Mouse (Mus musculus) gastrocnemius, postnatal 14 days (tissue): ENCODE measurements around the gene Il17rd. TPM values are rescaled to one million over a fixed set of nuclear protein-coding genes. Genes with fewer than 3 reads are reported as not detected.

Experiments
- DNase-seq: peaks from one replicate; pipeline ENCODE4 v3.0.0; 2021; ENCODE audit warnings: mixed read lengths
- intact Hi-C: fragments of 180-260 bp; cut with DNase I; formaldehyde crosslinking; loops from one replicate; pipeline ENCODE4 v1.15.1; 2025; ENCODE audit warnings: low total_unique reads
- total RNA-seq, 2 experiments: library from RNA; stranded (reverse); gene quantifications; 2 replicates each; pipeline ENCODE4 v1.2.3; 2021

The Il17rd gene
- total RNA-seq, 2 experiments from 2014 or later = 4.6 to 4.7 TPM

- DNase-seq = no peak
- intact Hi-C loops = no loop called here
Measured at GRCm38 (mm10) chr14:27043416-27043815, 4.7 kb downstream of the Il17rd start.

- peak; percentile 57 for DNase-seq
- intact Hi-C loops = no loop called here
Measured at GRCm38 (mm10) chr14:27044221-27044966, 5.7 kb downstream of the Il17rd start.

- intact Hi-C loops = no loop called here
- DNase-seq = no peak
Measured at GRCm38 (mm10) chr14:27044967-27045361, 6.2 kb downstream of the Il17rd start.

GRCm38 (mm10) chr14:27048231-27048956 is 9.7 kb downstream of the Il17rd start:
- no peak for DNase-seq
- intact Hi-C loops = no loop called here

GRCm38 (mm10) chr14:27050043-27050442 is 11.3 kb downstream of the Il17rd start:
- DNase-seq = no peak
- intact Hi-C loops = no loop called here

- DNase-seq = no peak
- intact Hi-C loops = no loop called here
Measured at GRCm38 (mm10) chr14:27050560-27051510, 12.1 kb downstream of the Il17rd start.

- intact Hi-C loops = no loop called here
- DNase-seq = no peak
Measured at GRCm38 (mm10) chr14:27051511-27051895, 12.8 kb downstream of the Il17rd start.

GRCm38 (mm10) chr14:27058535-27059223 is 19.9 kb downstream of the Il17rd start:
- intact Hi-C loops = no loop called here
- no peak for DNase-seq

GRCm38 (mm10) chr14:27059224-27059558 is 20.4 kb downstream of the Il17rd start:
- no peak for DNase-seq
- intact Hi-C loops = no loop called here

- DNase-seq = no peak
- intact Hi-C loops = no loop called here
Measured at GRCm38 (mm10) chr14:27063338-27063737, 24.6 kb downstream of the Il17rd start.

- intact Hi-C loops = no loop called here
- DNase-seq = peak; percentile 43
Measured at GRCm38 (mm10) chr14:27066171-27066929, 27.6 kb downstream of the Il17rd start.

- no peak for DNase-seq
- intact Hi-C loops = no loop called here
Measured at GRCm38 (mm10) chr14:27067866-27068271, 29.1 kb downstream of the Il17rd start.

GRCm38 (mm10) chr14:27069434-27070097 is 30.8 kb downstream of the Il17rd start:
- intact Hi-C loops = no loop called here

GRCm38 (mm10) chr14:27070128-27070527 is 31.4 kb downstream of the Il17rd start:
- no peak for DNase-seq
- intact Hi-C loops = no loop called here

More at GRCm38 (mm10) chr14:27069434-27070097, 30.8 kb downstream of the Il17rd start:
- DNase-seq = no peak

GRCm38 (mm10) chr14:27070758-27071157 is 32.0 kb downstream of the Il17rd start:
- intact Hi-C loops = no loop called here
- no peak for DNase-seq

GRCm38 (mm10) chr14:27071985-27072384 is 33.2 kb downstream of the Il17rd start:
- intact Hi-C loops = no loop called here
- no peak for DNase-seq

- DNase-seq = no peak
- intact Hi-C loops = no loop called here
Measured at GRCm38 (mm10) chr14:27075084-27075483, 36.3 kb downstream of the Il17rd start.

- intact Hi-C loops = no loop called here
- DNase-seq = no peak
Measured at GRCm38 (mm10) chr14:27075909-27076521, 37.3 kb downstream of the Il17rd start.
